Mouse (Mus musculus) right cerebral cortex, postnatal 14 days (tissue): ENCODE data around the gene Olfr1340.

Experiments
- DNase-seq: peaks from one replicate; pipeline ENCODE4 v3.0.0; 2022

The Olfr1340 gene

GRCm38 (mm10) chr4:118719838-118720237 lies at the start of gene Olfr1340:
Gene Olfr1340 (plus strand): TSS chr4:118720138.
- DNase-seq = no peak

- DNase-seq = no peak
Measured at GRCm38 (mm10) chr4:118687086-118687485, 32.9 kb upstream of the Olfr1340 start.

- no peak for DNase-seq
Measured at GRCm38 (mm10) chr4:118692412-118692973, 27.4 kb upstream of the Olfr1340 start, which contains the start of gene Olfr1342. Gene Olfr1342 (minus strand): TSS chr4:118692756.

GRCm38 (mm10) chr4:118693812-118694211 lies 26.1 kb upstream of the Olfr1340 start:
- DNase-seq = no peak

- no peak for DNase-seq
Measured at GRCm38 (mm10) chr4:118703223-118703622, 16.7 kb upstream of the Olfr1340 start, which contains the start of gene Olfr1341. Gene Olfr1341 (plus strand): TSS chr4:118703523.

- DNase-seq = no peak
Measured at GRCm38 (mm10) chr4:118708086-118708485, 11.9 kb upstream of the Olfr1340 start.

GRCm38 (mm10) chr4:118711656-118712055 lies 8.3 kb upstream of the Olfr1340 start:
- no peak for DNase-seq

GRCm38 (mm10) chr4:118721742-118722483 lies 2.0 kb downstream of the Olfr1340 start:
- no peak for DNase-seq

- no peak for DNase-seq
Measured at GRCm38 (mm10) chr4:118731875-118732274, 11.9 kb downstream of the Olfr1340 start, which contains the start of gene Olfr1339. Gene Olfr1339 (plus strand): TSS chr4:118732175.

- DNase-seq = no peak
Measured at GRCm38 (mm10) chr4:118739574-118739973, 19.6 kb downstream of the Olfr1340 start.

GRCm38 (mm10) chr4:118740988-118741698 lies 21.2 kb downstream of the Olfr1340 start:
- DNase-seq = no peak

GRCm38 (mm10) chr4:118741881-118742280 lies 21.9 kb downstream of the Olfr1340 start:
- no peak for DNase-seq

- no peak for DNase-seq
Measured at GRCm38 (mm10) chr4:118758637-118759036, 38.7 kb downstream of the Olfr1340 start, which contains the start of gene Olfr1338. Gene Olfr1338 (minus strand): TSS chr4:118758737.
